Mouse (Mus musculus): ENCODE measurements around the gene Slc43a3. TPM values are rescaled to one million over a fixed set of nuclear protein-coding genes. Genes with fewer than 3 reads are reported as not detected.
A peak's percentile ranks its signal among the peaks of the same experiment; 100 is the strongest.

The Slc43a3 gene
- polyA plus RNA-seq, 1 experiment from 2014 or later: 36.6 TPM

- H3K4me1 ChIP-seq (ENCODE audit: control insufficient read depth, insufficient read depth, low read length): no peaks in the 10 kb centered on the region
- 50% methylated on average over 1 of the region's 1 CpGs for WGBS
- no peak within 1 kb of the TSS for H3K4me2 ChIP-seq (ENCODE audit: low read depth, low read length)
- ATAC-seq (ENCODE audit: low read depth): no peak
- H3K9ac ChIP-seq (ENCODE audit: low read depth, low read length): no peak within 1 kb of the TSS
- H3K27ac ChIP-seq (replicated peaks; ENCODE audit: low read depth, low read length): no peak within 1 kb of the TSS
- no peaks in the 10 kb centered on the region for H3K36me3 ChIP-seq (ENCODE audit: control insufficient read depth, insufficient read depth, low read length)
- no peaks in the 10 kb centered on the region for H3K27me3 ChIP-seq (replicated peaks; ENCODE audit: control insufficient read depth, insufficient read depth, low read length)
- no peak within 1 kb of the TSS for H3K4me3 ChIP-seq (ENCODE audit: low read depth, low read length)
- no peak for DNase-seq (ENCODE audit: low spot score)
- no peaks in the 10 kb centered on the region for H3K9me3 ChIP-seq (ENCODE audit: control insufficient read depth, low read length)
These were observed 43.8 kb downstream of the Slc43a3 start, which contains the start of gene Prg2 for GRCm38 (mm10) chr2:84980188-84980587. Gene Prg2, plus strand, starts transcription at chr2:84980461.

- H3K27ac ChIP-seq (replicated peaks; ENCODE audit: low read depth, low read length): no peak within 1 kb of the TSS
- H3K4me1 ChIP-seq (ENCODE audit: control insufficient read depth, insufficient read depth, low read length): no peaks in the 10 kb centered on the region
- no peak within 1 kb of the TSS for H3K9ac ChIP-seq (ENCODE audit: low read depth, low read length)
- WGBS: 52% methylated on average over 1 of the region's 1 CpGs
- no peaks in the 10 kb centered on the region for H3K27me3 ChIP-seq (replicated peaks; ENCODE audit: control insufficient read depth, insufficient read depth, low read length)
- no peak within 1 kb of the TSS for H3K4me2 ChIP-seq (ENCODE audit: low read depth, low read length)
- ATAC-seq (ENCODE audit: low read depth): no peak
- no peaks in the 10 kb centered on the region for H3K36me3 ChIP-seq (ENCODE audit: control insufficient read depth, insufficient read depth, low read length)
- H3K9me3 ChIP-seq (ENCODE audit: control insufficient read depth, low read length): no peaks in the 10 kb centered on the region
- DNase-seq (ENCODE audit: low spot score): no peak
- H3K4me3 ChIP-seq (ENCODE audit: low read depth, low read length): no peak within 1 kb of the TSS
These were observed 51.6 kb downstream of the Slc43a3 start, which contains the start of gene Prg3 for GRCm38 (mm10) chr2:84987930-84988329. Gene Prg3, plus strand, starts transcription at chr2:84988215.

GRCm38 (mm10) chr2:84996376-84996775 lies 60.0 kb downstream of the Slc43a3 start:
- DNase-seq (ENCODE audit: low spot score): no peak
- WGBS: 76% methylated on average over 2 of the region's 2 CpGs

GRCm38 (mm10) chr2:84999486-85000181 lies 63.3 kb downstream of the Slc43a3 start:
- H3K4me2 ChIP-seq (ENCODE audit: low read depth, low read length): no peak overlapping the region
- H3K36me3 ChIP-seq (ENCODE audit: control insufficient read depth, insufficient read depth, low read length): no peaks in the 10 kb centered on the region
- H3K4me3 ChIP-seq (ENCODE audit: low read depth, low read length): no peak overlapping the region
- no peak overlapping the region for H3K27ac ChIP-seq (replicated peaks; ENCODE audit: low read depth, low read length)
- no peaks in the 10 kb centered on the region for H3K9me3 ChIP-seq (ENCODE audit: control insufficient read depth, low read length)
- no peaks in the 10 kb centered on the region for H3K4me1 ChIP-seq (ENCODE audit: control insufficient read depth, insufficient read depth, low read length)
- H3K9ac ChIP-seq (ENCODE audit: low read depth, low read length): no peak overlapping the region
- DNase-seq (ENCODE audit: low spot score): peak; percentile 36
- no peak for ATAC-seq (ENCODE audit: low read depth)
- H3K27me3 ChIP-seq (replicated peaks; ENCODE audit: control insufficient read depth, insufficient read depth, low read length): no peaks in the 10 kb centered on the region
- 74% methylated on average over 3 of the region's 3 CpGs for WGBS

More at GRCm38 (mm10) chr2:84996376-84996775, 60.0 kb downstream of the Slc43a3 start:
- no peak for ATAC-seq (ENCODE audit: low read depth)
- no peaks in the 10 kb centered on the region for H3K36me3 ChIP-seq (ENCODE audit: control insufficient read depth, insufficient read depth, low read length)
- no peaks in the 10 kb centered on the region for H3K9me3 ChIP-seq (ENCODE audit: control insufficient read depth, low read length)
- H3K27ac ChIP-seq (replicated peaks; ENCODE audit: low read depth, low read length): no peak overlapping the region
- no peaks in the 10 kb centered on the region for H3K4me1 ChIP-seq (ENCODE audit: control insufficient read depth, insufficient read depth, low read length)
- no peaks in the 10 kb centered on the region for H3K27me3 ChIP-seq (replicated peaks; ENCODE audit: control insufficient read depth, insufficient read depth, low read length)
- no peak overlapping the region for H3K4me2 ChIP-seq (ENCODE audit: low read depth, low read length)
- H3K9ac ChIP-seq (ENCODE audit: low read depth, low read length): no peak overlapping the region
- H3K4me3 ChIP-seq (ENCODE audit: low read depth, low read length): no peak overlapping the region

- Histone ChIP-seq H3K4me1 (ENCODE audit: control insufficient read depth, insufficient read depth, low read length) (no peaks in the 10 kb centered on the region), H3K9ac (ENCODE audit: low read depth, low read length) (no peak overlapping the region), H3K4me3 (ENCODE audit: low read depth, low read length) (no peak overlapping the region), H3K27ac (replicated peaks; ENCODE audit: low read depth, low read length) (no peak overlapping the region), H3K36me3 (ENCODE audit: control insufficient read depth, insufficient read depth, low read length) (no peaks in the 10 kb centered on the region), H3K4me2 (ENCODE audit: low read depth, low read length) (no peak overlapping the region), H3K9me3 (ENCODE audit: control insufficient read depth, low read length) (no peaks in the 10 kb centered on the region), H3K27me3 (replicated peaks; ENCODE audit: control insufficient read depth, insufficient read depth, low read length) (no peaks in the 10 kb centered on the region)
- WGBS: 70% methylated on average over 13 of the region's 13 CpGs
- peak; percentile 9 for DNase-seq (ENCODE audit: low spot score)
- ATAC-seq (ENCODE audit: low read depth): no peak
These were observed 65.1 kb downstream of the Slc43a3 start for GRCm38 (mm10) chr2:85001497-85001896.

- DNase-seq (ENCODE audit: low spot score) (no peak), ATAC-seq (ENCODE audit: low read depth) (no peak)
- Histone ChIP-seq H3K4me1 (ENCODE audit: control insufficient read depth, insufficient read depth, low read length) (no peaks in the 10 kb centered on the region), H3K9ac (ENCODE audit: low read depth, low read length) (no peak overlapping the region), H3K27ac (replicated peaks; ENCODE audit: low read depth, low read length) (no peak overlapping the region), H3K27me3 (replicated peaks; ENCODE audit: control insufficient read depth, insufficient read depth, low read length) (no peaks in the 10 kb centered on the region), H3K9me3 (ENCODE audit: control insufficient read depth, low read length) (no peaks in the 10 kb centered on the region), H3K4me3 (ENCODE audit: low read depth, low read length) (no peak overlapping the region), H3K4me2 (ENCODE audit: low read depth, low read length) (no peak overlapping the region), H3K36me3 (ENCODE audit: control insufficient read depth, insufficient read depth, low read length) (no peaks in the 10 kb centered on the region)
- 71% methylated on average over 8 of the region's 8 CpGs for WGBS
These were observed 66.2 kb downstream of the Slc43a3 start for GRCm38 (mm10) chr2:85002575-85002974.

- no peak overlapping the region for H3K4me3 ChIP-seq (ENCODE audit: low read depth, low read length)
- no peak overlapping the region for H3K27ac ChIP-seq (replicated peaks; ENCODE audit: low read depth, low read length)
- ATAC-seq (ENCODE audit: low read depth) (no peak), DNase-seq (ENCODE audit: low spot score) (no peak)
- 80% methylated on average over 4 of the region's 4 CpGs for WGBS
- no peak overlapping the region for H3K9ac ChIP-seq (ENCODE audit: low read depth, low read length)
- no peaks in the 10 kb centered on the region for H3K4me1 ChIP-seq (ENCODE audit: control insufficient read depth, insufficient read depth, low read length)
- H3K9me3 ChIP-seq (ENCODE audit: control insufficient read depth, low read length): no peaks in the 10 kb centered on the region
- H3K27me3 ChIP-seq (replicated peaks; ENCODE audit: control insufficient read depth, insufficient read depth, low read length): no peaks in the 10 kb centered on the region
- H3K4me2 ChIP-seq (ENCODE audit: low read depth, low read length): no peak overlapping the region
- no peaks in the 10 kb centered on the region for H3K36me3 ChIP-seq (ENCODE audit: control insufficient read depth, insufficient read depth, low read length)
These were observed 68.0 kb downstream of the Slc43a3 start for GRCm38 (mm10) chr2:85004341-85004740.

GRCm38 (mm10) chr2:85006600-85006999 lies 70.2 kb downstream of the Slc43a3 start:
- H3K27ac ChIP-seq (replicated peaks; ENCODE audit: low read depth, low read length): no peak overlapping the region
- H3K4me1 ChIP-seq (ENCODE audit: control insufficient read depth, insufficient read depth, low read length): no peaks in the 10 kb centered on the region
- H3K4me2 ChIP-seq (ENCODE audit: low read depth, low read length): no peak overlapping the region
- DNase-seq (ENCODE audit: low spot score) (no peak), ATAC-seq (ENCODE audit: low read depth) (no peak)
- WGBS: 79% methylated on average over 7 of the region's 7 CpGs
- no peak overlapping the region for H3K9ac ChIP-seq (ENCODE audit: low read depth, low read length)
- H3K9me3 ChIP-seq (ENCODE audit: control insufficient read depth, low read length): no peaks in the 10 kb centered on the region
- no peaks in the 10 kb centered on the region for H3K36me3 ChIP-seq (ENCODE audit: control insufficient read depth, insufficient read depth, low read length)
- no peak overlapping the region for H3K4me3 ChIP-seq (ENCODE audit: low read depth, low read length)
- H3K27me3 ChIP-seq (replicated peaks; ENCODE audit: control insufficient read depth, insufficient read depth, low read length): no peaks in the 10 kb centered on the region

- Histone ChIP-seq H3K27ac (replicated peaks; ENCODE audit: low read depth, low read length) (no peak overlapping the region), H3K4me2 (ENCODE audit: low read depth, low read length) (no peak overlapping the region), H3K36me3 (ENCODE audit: control insufficient read depth, insufficient read depth, low read length) (no peaks in the 10 kb centered on the region), H3K9me3 (ENCODE audit: control insufficient read depth, low read length) (no peaks in the 10 kb centered on the region), H3K4me1 (ENCODE audit: control insufficient read depth, insufficient read depth, low read length) (0 out of 2 replicates have a peak, but pooled peaks cover 3% of the 10 kb centered on the region), H3K4me3 (ENCODE audit: low read depth, low read length) (no peak overlapping the region), H3K27me3 (replicated peaks; ENCODE audit: control insufficient read depth, insufficient read depth, low read length) (no peaks in the 10 kb centered on the region), H3K9ac (ENCODE audit: low read depth, low read length) (no peak overlapping the region)
- no peak for ATAC-seq (ENCODE audit: low read depth)
- WGBS: 26% methylated on average over 4 of the region's 4 CpGs
- DNase-seq (ENCODE audit: low spot score): no peak
These were observed 71.3 kb downstream of the Slc43a3 start for GRCm38 (mm10) chr2:85007729-85008128.
